ENCODE assay signal across 11 mouse cellular contexts in genomic region chr9:74866596-74867313, GRCm38 (mm10). TPM values are rescaled to one million over a fixed set of nuclear protein-coding genes. Genes with fewer than 3 reads are reported as not detected.
DNase-seq lines count a peak whose midpoint lies in the region; ATAC-seq and TF ChIP-seq lines count a peak whose summit lies in the region.
"Had no signal": no experiment of that assay in that cellular context is flagged by ENCODE, and none has a peak within 500 bp of the region (broad histone marks: within the 10 kb centered on the region; RNA-seq: fewer than 3 reads in every experiment).

No protein-coding gene starts in this region.

- H3K9me3 ChIP-seq in lung, embryonic 16.5 days (ENCODE audit: control insufficient read depth, low read length), result no peaks in the 10 kb centered on the region
- no peaks in the 10 kb centered on the region for H3K9me3 ChIP-seq in liver, embryonic 16.5 days (replicated peaks; ENCODE audit: control insufficient read depth, low read length)
- no peaks in the 10 kb centered on the region for H3K9me3 ChIP-seq in stomach, postnatal 0 days (ENCODE audit: control insufficient read depth, low read length)

- ATAC-seq in lung, embryonic 16.5 days (ENCODE audit: low read depth), result peak; percentile 67
- peak; percentile 78 for ATAC-seq in liver, embryonic 16.5 days (ENCODE audit: low read depth)
- ATAC-seq in stomach, postnatal 0 days (ENCODE audit: low FRiP score, low TSS enrichment), result 0 out of 2 replicates have a peak, but pooled peaks have one; percentile 24

- WGBS in lung, embryonic 16.5 days, result 7% methylated on average over 27 of the region's 27 CpGs
- 6% methylated on average over 27 of the region's 27 CpGs for WGBS in liver, embryonic 16.5 days (ENCODE audit: insufficient replicate concordance)
- 7% methylated on average over 27 of the region's 27 CpGs for WGBS in stomach, postnatal 0 days

- H3K27ac ChIP-seq in lung, embryonic 16.5 days (ENCODE audit: low read length), result no peak overlapping the region
- H3K27ac ChIP-seq in liver, embryonic 16.5 days (ENCODE audit: low read length), result peak overlapping the region; percentile 74
- no peak overlapping the region for H3K27ac ChIP-seq in stomach, postnatal 0 days (replicated peaks)

- H3K27me3 ChIP-seq in lung, embryonic 16.5 days (ENCODE audit: control insufficient read depth, insufficient read depth, low read depth, low read length), result peaks cover 78% of the 10 kb centered on the region
- H3K27me3 ChIP-seq in liver, embryonic 16.5 days (ENCODE audit: control insufficient read depth, insufficient read depth, low read depth, low read length), result peaks cover 68% of the 10 kb centered on the region
- H3K27me3 ChIP-seq in stomach, postnatal 0 days (ENCODE audit: control insufficient read depth, insufficient read depth, low read length), result peaks cover 24% of the 10 kb centered on the region

- 0 out of 2 replicates have a peak overlapping the region, but pooled peaks have one; percentile 5 for H3K4me2 ChIP-seq in lung, embryonic 16.5 days (ENCODE audit: low read depth, low read length)
- H3K4me2 ChIP-seq in liver, embryonic 16.5 days (ENCODE audit: low read depth, low read length), result peak overlapping the region; percentile 34
- H3K4me2 ChIP-seq in stomach, postnatal 0 days (replicated peaks; ENCODE audit: low read depth), result no peak overlapping the region

- peaks cover 17% of the 10 kb centered on the region for H3K4me1 ChIP-seq in lung, embryonic 16.5 days (replicated peaks; ENCODE audit: control insufficient read depth, insufficient read depth, low read length)
- H3K4me1 ChIP-seq in liver, embryonic 16.5 days (ENCODE audit: control insufficient read depth, low read depth, low read length), result no peaks in the 10 kb centered on the region; the same call in 1 of the 2 replicates
- 0 out of 2 replicates have a peak, but pooled peaks cover 2% of the 10 kb centered on the region for H3K4me1 ChIP-seq in stomach, postnatal 0 days (replicated peaks; ENCODE audit: control insufficient read depth, insufficient read depth)

- H3K4me3 ChIP-seq in lung, embryonic 16.5 days (ENCODE audit: low read length), result no peak overlapping the region
- H3K4me3 ChIP-seq in liver, embryonic 16.5 days (ENCODE audit: low read depth, low read length), result peak overlapping the region; percentile 15; the same call in 1 of the 2 replicates
- H3K4me3 ChIP-seq in stomach, postnatal 0 days (ENCODE audit: low read depth, low read length), result no peak overlapping the region

- no peaks in the 10 kb centered on the region for H3K36me3 ChIP-seq in lung, embryonic 16.5 days (ENCODE audit: control insufficient read depth, insufficient read depth, low read length)
- H3K36me3 ChIP-seq in liver, embryonic 16.5 days (ENCODE audit: control insufficient read depth, insufficient read depth), result no peaks in the 10 kb centered on the region
- no peaks in the 10 kb centered on the region for H3K36me3 ChIP-seq in stomach, postnatal 0 days (ENCODE audit: control insufficient read depth, insufficient read depth, low read length)

- no peak overlapping the region for H3K9ac ChIP-seq in lung, embryonic 16.5 days (ENCODE audit: low read length)
- no peak overlapping the region; the same call in 1 of the 2 replicates for H3K9ac ChIP-seq in liver, embryonic 16.5 days (ENCODE audit: low read depth, low read length)
- H3K9ac ChIP-seq in stomach, postnatal 0 days (ENCODE audit: low read length), result no peak overlapping the region

- no peak for DNase-seq in lung, adult 18-20 months
- DNase-seq in kidney, adult 8-10 months, result peak; percentile 43 to 44
- peak; percentile 46 for DNase-seq in stomach, postnatal 0 days (ENCODE audit: low spot score)
- DNase-seq in thymus, postnatal 25 days, result no peak
- DNase-seq in spleen, adult 18-20 months, result no peak
- DNase-seq in adrenal gland, adult 2 months, result no peak
- DNase-seq: cerebellum, adult 9-11 months; heart, adult 18-20 months; layer of hippocampus, postnatal 36 days had no signal

- TF ChIP-seq EP300 in stomach, postnatal 0 days (optimal IDR thresholded peaks at IDR 0.05), result no peak

- TF ChIP-seq CTCF in stomach, postnatal 0 days (IDR thresholded peaks at IDR 0.05; ENCODE audit: low read depth), result peak; percentile 40

RNA-seq across cellular contexts. Expression of gene Onecut1, which starts 5.0 kb away (rescaled TPM):
- polyA plus RNA-seq in lung, embryonic 16.5 days (2015; fragmentation: Nextera tagmentation; extraction: Ambion mirVana), result 0.05 TPM in 1 of 2 replicates, not detected in the other
- polyA plus RNA-seq in liver, embryonic 16.5 days (2015; fragmentation: Nextera tagmentation; extraction: Ambion mirVana), result 2.4 and 2.6 TPM in 2 replicates
- polyA plus RNA-seq in stomach, postnatal 0 days (2015; fragmentation: Nextera tagmentation; extraction: Ambion mirVana), result 0.08 and 0.10 TPM in 2 replicates
- under 1 TPM in 1 of 2 experiments, not detected in 1; 0.23 TPM for total RNA-seq in adrenal gland, adult 2 months (2021)
- 0.02 TPM in 1 of 2 replicates, not detected in the other for polyA plus RNA-seq in adrenal gland, adult 2 months (2012; rRNA removed)
- total RNA-seq: heart, adult 18-20 months had no signal

Comparison
In these comparisons a context has a peak if more than half of its experiments do, and no peak if none do; other contexts are left out.
1. ATAC-seq: peak in every context shown above with its lines; median percentile 78 in liver, embryonic 16.5 days; 67 in lung, embryonic 16.5 days; 24 in stomach, postnatal 0 days.
2. DNase-seq: peak in kidney, adult 8-10 months (2 of 2) and stomach, postnatal 0 days (single experiment); none in lung, adult 18-20 months (0 of 2), thymus, postnatal 25 days (single experiment), spleen, adult 18-20 months (0 of 2) and adrenal gland, adult 2 months (single experiment).